Comparison of ENCODE assay signal across 9 mouse cellular contexts in genomic region chr5:21434148-21434929, GRCm38 (mm10). TPM values are rescaled to one million over a fixed set of nuclear protein-coding genes. Genes with fewer than 3 reads are reported as not detected.
DNase-seq lines count a peak whose midpoint lies in the region; ATAC-seq and TF ChIP-seq lines count a peak whose summit lies in the region.
"Had no signal": no experiment of that assay in that cellular context is flagged by ENCODE, and none has a peak within 500 bp of the region (broad histone marks: within the 10 kb centered on the region; RNA-seq: fewer than 3 reads in every experiment).

No protein-coding gene starts in this region.

- ATAC-seq in frontal cortex, adult (ENCODE audit: low TSS enrichment) = peak; percentile 72
- ATAC-seq in midbrain, embryonic 14.5 days (ENCODE audit: low FRiP score, low TSS enrichment) = no peak
- ATAC-seq in midbrain, embryonic 13.5 days = no peak
- ATAC-seq in megakaryocyte progenitor cell, adult 5-6 weeks (replicated peaks; ENCODE audit: poor library complexity) = peak; percentile 83
- ATAC-seq in activated CD4-positive, CD25-positive, alpha-beta regulatory T cell, adult 4 months = no peak

- H3K9ac ChIP-seq in midbrain, embryonic 14.5 days (replicated peaks; ENCODE audit: low read length) = no peak overlapping the region
- no peak overlapping the region for H3K9ac ChIP-seq in midbrain, embryonic 13.5 days (replicated peaks)
- H3K9ac ChIP-seq: neural tube, embryonic 12.5 days had no signal

- no peak overlapping the region for H3K27ac ChIP-seq in midbrain, embryonic 14.5 days (replicated peaks; ENCODE audit: low read depth, low read length)
- H3K27ac ChIP-seq in midbrain, embryonic 13.5 days = no peak overlapping the region
- peak overlapping the region; percentile 31 for H3K27ac ChIP-seq in embryonic fibroblast, embryonic 13.5 days (ENCODE audit: insufficient read depth, low read length)
- H3K27ac ChIP-seq: neural tube, embryonic 12.5 days had no signal

- DNase-seq in frontal cortex, postnatal 25 days (ENCODE audit: low spot score in 2 of 2) = no peak
- DNase-seq in midbrain, embryonic 14.5 days = peak; percentile 69
- no peak for DNase-seq in urinary bladder, postnatal 4 days (ENCODE audit: low spot score in 2 of 2)

- H3K36me3 ChIP-seq in midbrain, embryonic 14.5 days (ENCODE audit: control insufficient read depth, insufficient read depth, low read length) = no peaks in the 10 kb centered on the region
- H3K36me3 ChIP-seq in midbrain, embryonic 13.5 days = no peaks in the 10 kb centered on the region
- H3K36me3 ChIP-seq: neural tube, embryonic 12.5 days had no signal

- WGBS in midbrain, embryonic 14.5 days = 75% methylated on average over 11 of the region's 11 CpGs
- WGBS in midbrain, embryonic 13.5 days = 80% methylated on average over 11 of the region's 11 CpGs

- H3K27me3 ChIP-seq in midbrain, embryonic 14.5 days (ENCODE audit: control insufficient read depth, insufficient read depth, low read length) = no peaks in the 10 kb centered on the region; the same call in 1 of the 2 replicates
- peaks cover 17% of the 10 kb centered on the region for H3K27me3 ChIP-seq in midbrain, embryonic 13.5 days
- H3K27me3 ChIP-seq: neural tube, embryonic 12.5 days had no signal

- no peak for TF ChIP-seq POLR2A in embryonic fibroblast, embryonic 13.5 days (IDR thresholded peaks at IDR 0.05; ENCODE audit: low read depth, low read length)

- no peak for TF ChIP-seq CTCF in embryonic fibroblast, embryonic 13.5 days (IDR thresholded peaks at IDR 0.05; ENCODE audit: borderline replicate concordance, insufficient read depth, low read length)

- H3K4me3 ChIP-seq in midbrain, embryonic 14.5 days (replicated peaks; ENCODE audit: low read depth, low read length) = no peak overlapping the region
- H3K4me3 ChIP-seq in midbrain, embryonic 13.5 days (replicated peaks) = no peak overlapping the region
- H3K4me3 ChIP-seq in embryonic fibroblast, embryonic 13.5 days (ENCODE audit: insufficient read depth, low read length) = no peak overlapping the region
- H3K4me3 ChIP-seq: neural tube, embryonic 12.5 days had no signal

- H3K4me1 ChIP-seq in midbrain, embryonic 14.5 days (ENCODE audit: control insufficient read depth, insufficient read depth, low read length) = no peaks in the 10 kb centered on the region
- peaks cover 4% of the 10 kb centered on the region for H3K4me1 ChIP-seq in midbrain, embryonic 13.5 days (replicated peaks)
- H3K4me1 ChIP-seq in embryonic fibroblast, embryonic 13.5 days (ENCODE audit: control insufficient read depth, insufficient read depth, low read length) = peaks cover 6% of the 10 kb centered on the region; the same call in 1 of the 2 replicates
- H3K4me1 ChIP-seq: neural tube, embryonic 12.5 days had no signal

- no peak overlapping the region for H3K4me2 ChIP-seq in midbrain, embryonic 14.5 days (ENCODE audit: low read length)
- H3K4me2 ChIP-seq in midbrain, embryonic 13.5 days (replicated peaks) = no peak overlapping the region
- H3K4me2 ChIP-seq: neural tube, embryonic 12.5 days had no signal

- H3K9me3 ChIP-seq in midbrain, embryonic 14.5 days (ENCODE audit: control insufficient read depth, low read length) = no peaks in the 10 kb centered on the region
- no peaks in the 10 kb centered on the region for H3K9me3 ChIP-seq in midbrain, embryonic 13.5 days
- H3K9me3 ChIP-seq: neural tube, embryonic 12.5 days had no signal

RNA-seq across cellular contexts. Expression of gene Fam185a, which starts 9.6 kb away (rescaled TPM):
- polyA plus RNA-seq in midbrain, embryonic 14.5 days (2014; fragmentation: Nextera tagmentation; extraction: Ambion mirVana) = 7.9 and 8.4 TPM in 2 replicates
- 4.7 and 5.0 TPM in 2 replicates for polyA plus RNA-seq in midbrain, embryonic 13.5 days (2015; fragmentation: Nextera tagmentation; extraction: Ambion mirVana)
- polyA plus RNA-seq in embryonic fibroblast, embryonic 13.5 days (2011; ENCODE audit: insufficient read length, low read depth, missing spikeins) = 9.9 and 10.3 TPM in 2 replicates
- 9.1 and 14.7 TPM in 2 replicates for total RNA-seq in megakaryocyte progenitor cell, adult 5-6 weeks (2015)
- total RNA-seq in megakaryocyte progenitor cell, adult 5-6 weeks (2017) = 15.2 and 17.2 TPM in 2 replicates
- 1 to 10 TPM; 2.4 to 2.6 TPM for polyA plus RNA-seq in activated CD4-positive, CD25-positive, alpha-beta regulatory T cell, adult 4 months (2017; shearing (Covaris generic))

RNA-seq across cellular contexts. Expression of gene Ccdc146, which starts 9.9 kb away (rescaled TPM):
- 0.07 and 0.36 TPM in 2 replicates for polyA plus RNA-seq in midbrain, embryonic 14.5 days (2014; fragmentation: Nextera tagmentation; extraction: Ambion mirVana)
- 0.22 and 0.62 TPM in 2 replicates for polyA plus RNA-seq in midbrain, embryonic 13.5 days (2015; fragmentation: Nextera tagmentation; extraction: Ambion mirVana)
- polyA plus RNA-seq in embryonic fibroblast, embryonic 13.5 days (2011; ENCODE audit: insufficient read length, low read depth, missing spikeins) = not detected in 2 replicates
- not detected in 2 replicates for total RNA-seq in megakaryocyte progenitor cell, adult 5-6 weeks (2015)
- total RNA-seq in megakaryocyte progenitor cell, adult 5-6 weeks (2017) = 0.51 and 0.83 TPM in 2 replicates
- polyA plus RNA-seq in activated CD4-positive, CD25-positive, alpha-beta regulatory T cell, adult 4 months (2017; shearing (Covaris generic)) = under 1 TPM; 0.60 to 0.61 TPM

Comparison
In these comparisons a context has a peak if more than half of its experiments do, and no peak if none do; other contexts are left out.
1. ATAC-seq: peak in frontal cortex, adult (single experiment) and megakaryocyte progenitor cell, adult 5-6 weeks (single experiment); none in midbrain, embryonic 14.5 days (single experiment), midbrain, embryonic 13.5 days (single experiment) and activated CD4-positive, CD25-positive, alpha-beta regulatory T cell, adult 4 months (single experiment).